Mouse (Mus musculus) heart, embryonic 13.5 days (tissue): ENCODE results near the gene Sri. TPM values are rescaled to one million over a fixed set of nuclear protein-coding genes. Genes with fewer than 3 reads are reported as not detected.
A peak's percentile ranks its signal among the peaks of the same experiment; 100 is the strongest.
"Not testable (repeated sequence)": the region's sequence is repeated elsewhere in the genome, so short reads cannot be mapped to it uniquely, and the experiment has no call there.

Experiments used
- ATAC-seq: fragments of 200-750 bp; cut with Nextera tagmentation; 2 replicates; pipeline ENCODE4 v1.8.0; 2017; ENCODE audit warnings: moderate TSS enrichment; ENCODE audit not compliant: insufficient number of reproducible peaks, low FRiP score, low TSS enrichment; ENCODE audit errors: extremely low read depth
- H3K27ac ChIP-seq: fragments of 300-500 bp; sonication (generic); replicated peaks from 2 replicates; pipeline ENCODE4 v1.5.1; 2015; ENCODE audit warnings: moderate library complexity, mild to moderate bottlenecking, inconsistent platforms
- H3K27me3 ChIP-seq: fragments of 300-500 bp; sonication (generic); replicated peaks from 2 replicates; pipeline ENCODE4 v1.6.1; 2015; ENCODE audit warnings: mild to moderate bottlenecking, inconsistent platforms
- H3K36me3 ChIP-seq: fragments of 300-500 bp; sonication (generic); 2 replicates; pipeline ENCODE4 v1.6.1; 2015; ENCODE audit warnings: mild to moderate bottlenecking, inconsistent platforms
- H3K4me1 ChIP-seq: fragments of 300-500 bp; sonication (generic); 2 replicates; pipeline ENCODE4 v1.6.1; 2015; ENCODE audit warnings: inconsistent platforms
- H3K4me2 ChIP-seq: fragments of 300-500 bp; sonication (generic); 2 replicates; pipeline ENCODE4 v1.6.1; 2015; ENCODE audit warnings: inconsistent platforms, mild to moderate bottlenecking, moderate library complexity
- H3K4me3 ChIP-seq: fragments of 300-500 bp; sonication (generic); 2 replicates; pipeline ENCODE4 v1.5.1; 2015; ENCODE audit warnings: moderate library complexity, mild to moderate bottlenecking, inconsistent platforms
- H3K9ac ChIP-seq: fragments of 300-500 bp; sonication (generic); 2 replicates; pipeline ENCODE4 v1.6.1; 2015; ENCODE audit warnings: inconsistent platforms, mild to moderate bottlenecking, moderate library complexity
- H3K9me3 ChIP-seq: fragments of 300-500 bp; sonication (generic); 2 replicates; pipeline ENCODE4 v1.6.1; 2016; ENCODE audit warnings: inconsistent platforms
- WGBS: fragments of 180-500 bp; shearing (Covaris S2); methylation state at CpG from one replicate; pipeline ENCODE4 v1.1.7; 2015; ENCODE audit warnings: mixed read lengths; 5-methylcytosine and 5-hydroxymethylcytosine counted together
- polyA plus RNA-seq: library from polyadenylated mRNA; unstranded; fragments of >200 nt; fragmentation: Nextera tagmentation; extraction: Ambion mirVana; gene quantifications from 2 replicates; pipeline ENCODE4 v1.2.1, GENCODE M21; 2015

Sri gene
- polyA plus RNA-seq, result 212 and 245 TPM in 2 replicates

GRCm38 (mm10) chr5:8045855-8046254 is at the start of gene Sri:
Sri (plus strand) TSS chr5:8046078.
- H3K9me3 ChIP-seq, result no peaks in the 10 kb centered on the region
- H3K36me3 ChIP-seq, result no peaks in the 10 kb centered on the region
- ATAC-seq, result no peak
- 70% methylated on average over 6 of the region's 6 CpGs for WGBS
- H3K4me1 ChIP-seq, result no peaks in the 10 kb centered on the region
- no peak within 1 kb of the TSS for H3K27ac ChIP-seq
- no peak within 1 kb of the TSS for H3K4me3 ChIP-seq
- H3K4me2 ChIP-seq, result no peak within 1 kb of the TSS
- H3K9ac ChIP-seq, result no peak within 1 kb of the TSS
- no peaks in the 10 kb centered on the region for H3K27me3 ChIP-seq

- no peaks in the 10 kb centered on the region for H3K9me3 ChIP-seq
- ATAC-seq, result no peak
Observed at GRCm38 (mm10) chr5:7996401-7997044, 49.4 kb upstream of the Sri start.

GRCm38 (mm10) chr5:7997086-7997485 is 48.8 kb upstream of the Sri start:
- 83% methylated on average over 2 of the region's 2 CpGs for WGBS
- Histone ChIP-seq H3K36me3 (no peaks in the 10 kb centered on the region), H3K4me1 (no peaks in the 10 kb centered on the region), H3K27ac (no peak overlapping the region), H3K4me2 (no peak overlapping the region), H3K9me3 (no peaks in the 10 kb centered on the region), H3K4me3 (no peak overlapping the region), H3K9ac (no peak overlapping the region), H3K27me3 (no peaks in the 10 kb centered on the region)
- ATAC-seq, result no peak

More at GRCm38 (mm10) chr5:7996401-7997044, 49.4 kb upstream of the Sri start:
- H3K9ac ChIP-seq, result no peak overlapping the region
- no peak overlapping the region for H3K4me3 ChIP-seq
- H3K36me3 ChIP-seq, result no peaks in the 10 kb centered on the region
- no peak overlapping the region for H3K27ac ChIP-seq
- no peaks in the 10 kb centered on the region for H3K4me1 ChIP-seq
- 49% methylated on average over 8 of the region's 8 CpGs for WGBS
- no peaks in the 10 kb centered on the region for H3K27me3 ChIP-seq
- no peak overlapping the region for H3K4me2 ChIP-seq

GRCm38 (mm10) chr5:8000466-8000865 is 45.4 kb upstream of the Sri start:
- Histone ChIP-seq H3K27me3 (no peaks in the 10 kb centered on the region), H3K27ac (no peak overlapping the region), H3K36me3 (no peaks in the 10 kb centered on the region), H3K4me3 (no peak overlapping the region), H3K4me1 (no peaks in the 10 kb centered on the region), H3K9ac (no peak overlapping the region), H3K9me3 (no peaks in the 10 kb centered on the region), H3K4me2 (no peak overlapping the region)
- no peak for ATAC-seq
- WGBS, result 66% methylated on average over 10 of the region's 10 CpGs

- H3K4me3 ChIP-seq, result no peak overlapping the region
- no peaks in the 10 kb centered on the region for H3K27me3 ChIP-seq
- no peak for ATAC-seq
- no peaks in the 10 kb centered on the region for H3K9me3 ChIP-seq
- H3K4me1 ChIP-seq, result no peaks in the 10 kb centered on the region
- H3K9ac ChIP-seq, result no peak overlapping the region
- no peak overlapping the region for H3K4me2 ChIP-seq
- H3K36me3 ChIP-seq, result no peaks in the 10 kb centered on the region
- H3K27ac ChIP-seq, result no peak overlapping the region
Observed at GRCm38 (mm10) chr5:8002827-8003226, 43.1 kb upstream of the Sri start.

- whole genome bisulfite sequencing, result 76% methylated on average over 3 of the region's 3 CpGs
- no peak overlapping the region for H3K27ac ChIP-seq
- H3K9ac ChIP-seq, result no peak overlapping the region
- no peaks in the 10 kb centered on the region for H3K4me1 ChIP-seq
- no peak overlapping the region for H3K4me2 ChIP-seq
- H3K36me3 ChIP-seq, result no peaks in the 10 kb centered on the region
- peaks cover 6% of the 10 kb centered on the region; the same call in 1 of the 2 replicates for H3K9me3 ChIP-seq
- no peak for ATAC-seq
- no peak overlapping the region for H3K4me3 ChIP-seq
- no peaks in the 10 kb centered on the region for H3K27me3 ChIP-seq
Observed at GRCm38 (mm10) chr5:8013276-8013675, 32.6 kb upstream of the Sri start.

GRCm38 (mm10) chr5:8034596-8034995 is 11.3 kb upstream of the Sri start:
- not testable (repeated sequence) for H3K4me2 ChIP-seq

GRCm38 (mm10) chr5:8053827-8054226 is 7.9 kb downstream of the Sri start:
- H3K9me3 ChIP-seq, result no peaks in the 10 kb centered on the region

More at GRCm38 (mm10) chr5:8034596-8034995, 11.3 kb upstream of the Sri start:
- ATAC-seq, H3K4me3 ChIP-seq, H3K4me1 ChIP-seq, H3K9me3 ChIP-seq, H3K9ac ChIP-seq, H3K27me3 ChIP-seq, H3K36me3 ChIP-seq, H3K27ac ChIP-seq: not testable (repeated sequence)
- WGBS, result 88% methylated on average over 6 of the region's 6 CpGs

GRCm38 (mm10) chr5:8055721-8056129 is 9.8 kb downstream of the Sri start:
- H3K4me1 ChIP-seq, result peaks cover 36% of the 10 kb centered on the region
- H3K36me3 ChIP-seq, result peaks cover 26% of the 10 kb centered on the region
- peak overlapping the region; percentile 95 for H3K9ac ChIP-seq
- ATAC-seq, result no peak
- H3K27me3 ChIP-seq, result no peaks in the 10 kb centered on the region
- H3K9me3 ChIP-seq, result no peaks in the 10 kb centered on the region
- H3K27ac ChIP-seq, result peak overlapping the region; percentile 95
- H3K4me2 ChIP-seq, result peak overlapping the region; percentile 83
- 34% methylated on average over 8 of the region's 8 CpGs for WGBS
- H3K4me3 ChIP-seq, result peak overlapping the region; percentile 78

More at GRCm38 (mm10) chr5:8053827-8054226, 7.9 kb downstream of the Sri start:
- Histone ChIP-seq H3K27ac (no peak overlapping the region), H3K27me3 (no peaks in the 10 kb centered on the region), H3K4me3 (no peak overlapping the region), H3K4me1 (peaks cover 36% of the 10 kb centered on the region), H3K4me2 (no peak overlapping the region), H3K9ac (no peak overlapping the region), H3K36me3 (peaks cover 9% of the 10 kb centered on the region)
- WGBS, result 71% methylated on average over 4 of the region's 4 CpGs
- no peak for ATAC-seq

- Histone ChIP-seq H3K4me3 (peak overlapping the region; percentile 78), H3K9me3 (no peaks in the 10 kb centered on the region), H3K27me3 (no peaks in the 10 kb centered on the region), H3K36me3 (peaks cover 33% of the 10 kb centered on the region), H3K4me2 (peak overlapping the region; percentile 83), H3K9ac (peak overlapping the region; percentile 95), H3K27ac (peak overlapping the region; percentile 95), H3K4me1 (peaks cover 36% of the 10 kb centered on the region)
- WGBS, result under 1% methylated on average over 51 of the region's 60 CpGs
- ATAC-seq, result peak; percentile 93
Observed at GRCm38 (mm10) chr5:8056141-8057017, 10.5 kb downstream of the Sri start.

- Histone ChIP-seq H3K9me3 (no peaks in the 10 kb centered on the region), H3K27ac (peak overlapping the region; percentile 95), H3K4me2 (peak overlapping the region; percentile 83), H3K27me3 (no peaks in the 10 kb centered on the region), H3K9ac (peak overlapping the region; percentile 95), H3K36me3 (peaks cover 39% of the 10 kb centered on the region), H3K4me3 (peak overlapping the region; percentile 78), H3K4me1 (peaks cover 36% of the 10 kb centered on the region)
- 42% methylated on average over 5 of the region's 5 CpGs for WGBS
- 0 out of 2 replicates have a peak, but pooled peaks have one; percentile 2 for ATAC-seq
Observed at GRCm38 (mm10) chr5:8057018-8057323, 11.1 kb downstream of the Sri start.
